In the genomic region with DNA sequence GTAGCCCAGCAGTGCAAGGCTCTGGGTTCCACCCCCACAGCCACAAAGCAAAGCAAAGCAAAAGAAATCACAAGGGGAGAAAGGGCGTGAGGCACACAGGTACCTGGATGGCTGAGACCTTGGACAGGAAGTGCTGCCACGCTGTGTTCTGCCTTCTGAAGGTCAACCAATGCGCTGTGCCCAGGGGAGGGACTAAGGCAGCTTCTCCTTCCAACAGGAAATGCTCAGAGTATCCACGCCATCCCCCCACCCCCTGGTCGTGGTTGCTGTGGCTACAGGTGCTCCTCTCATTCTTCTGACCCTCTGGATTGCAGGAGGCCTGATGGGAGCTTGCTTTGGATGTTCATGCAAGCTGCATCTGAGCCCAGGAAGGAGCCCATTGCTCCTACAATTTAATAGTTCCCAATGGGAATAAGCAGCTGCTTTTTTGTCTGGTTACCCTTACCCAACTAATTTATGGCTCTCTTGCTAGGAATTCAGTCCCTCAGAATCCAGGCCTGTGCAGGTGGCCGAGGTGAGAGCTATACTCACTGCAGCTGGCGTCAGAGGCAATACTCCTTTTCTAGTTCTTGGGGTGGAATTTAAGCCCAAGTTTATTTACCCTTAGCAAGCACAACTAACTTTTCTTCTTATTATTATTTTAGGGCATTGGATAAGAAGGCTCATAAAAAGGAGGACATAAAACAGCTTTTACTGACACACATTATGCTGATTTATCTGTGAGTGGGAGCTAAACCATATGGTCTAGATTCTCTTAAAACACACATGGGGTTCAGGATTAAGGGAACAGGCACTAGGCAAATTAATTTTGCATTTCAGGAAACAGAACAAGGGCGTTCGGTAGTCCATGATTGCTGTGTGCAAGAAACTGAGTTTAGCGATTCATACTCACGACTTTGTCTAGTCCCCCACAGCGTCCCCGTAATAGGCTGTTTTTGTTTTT, we compare ENCODE assay signal across 10 mouse cellular contexts.
DNase-seq lines count a peak whose midpoint lies in the region; ATAC-seq and TF ChIP-seq lines count a peak whose summit lies in the region.
"Had no signal": no experiment of that assay in that cellular context is flagged by ENCODE, and none has a peak within 500 bp of the region (broad histone marks: within the 10 kb centered on the region; RNA-seq: fewer than 3 reads in every experiment).

No protein-coding gene starts in this region.

- H3K36me3 ChIP-seq in lung, embryonic 16.5 days (ENCODE audit: control insufficient read depth, insufficient read depth, low read length) = no peaks in the 10 kb centered on the region
- H3K36me3 ChIP-seq in neural tube, embryonic 12.5 days = no peaks in the 10 kb centered on the region
- no peaks in the 10 kb centered on the region for H3K36me3 ChIP-seq in liver, embryonic 11.5 days (ENCODE audit: control insufficient read depth, insufficient read depth, low read length)
- H3K36me3 ChIP-seq: liver, embryonic 15.5 days had no signal

- no peak for TF ChIP-seq CTCF in lung, adult 2 months (IDR thresholded peaks at IDR 0.05; ENCODE audit: insufficient read depth, low read length)

- no peak overlapping the region for H3K4me2 ChIP-seq in lung, embryonic 16.5 days (ENCODE audit: low read depth, low read length)
- no peak overlapping the region for H3K4me2 ChIP-seq in neural tube, embryonic 12.5 days (replicated peaks)
- no peak overlapping the region for H3K4me2 ChIP-seq in liver, embryonic 11.5 days
- H3K4me2 ChIP-seq: liver, embryonic 15.5 days had no signal

- H3K4me1 ChIP-seq in lung, embryonic 16.5 days (replicated peaks; ENCODE audit: control insufficient read depth, insufficient read depth, low read length) = no peaks in the 10 kb centered on the region
- H3K4me1 ChIP-seq in lung, adult 2 months (ENCODE audit: control insufficient read depth, insufficient read depth, low read length) = no peaks in the 10 kb centered on the region
- H3K4me1 ChIP-seq in neural tube, embryonic 12.5 days = peaks cover 16% of the 10 kb centered on the region
- no peaks in the 10 kb centered on the region for H3K4me1 ChIP-seq in liver, embryonic 11.5 days (replicated peaks; ENCODE audit: control insufficient read depth, insufficient read depth, low read length)
- H3K4me1 ChIP-seq: liver, embryonic 15.5 days had no signal

- ATAC-seq in lung, embryonic 16.5 days (ENCODE audit: low read depth) = 0 out of 2 replicates have a peak, but pooled peaks have one; percentile 36
- ATAC-seq in neural tube, embryonic 12.5 days (ENCODE audit: low FRiP score, low read depth) = peak; percentile 53; the same call in 1 of the 2 replicates
- ATAC-seq in liver, embryonic 11.5 days (replicated peaks; ENCODE audit: low FRiP score) = no peak

- H3K27ac ChIP-seq in lung, embryonic 16.5 days (ENCODE audit: low read length) = no peak overlapping the region
- H3K27ac ChIP-seq in neural tube, embryonic 12.5 days = no peak overlapping the region
- no peak overlapping the region for H3K27ac ChIP-seq in liver, embryonic 11.5 days (ENCODE audit: low read depth, low read length)
- H3K27ac ChIP-seq: liver, embryonic 15.5 days had no signal

- DNase-seq in lung, adult 2 months = no peak
- DNase-seq in WW6 (ENCODE audit: low read depth, low spot score) = peak; percentile 54
- peak; percentile 9 for DNase-seq in kidney, adult 11 months
- DNase-seq in cerebellum, adult 9-11 months = no peak
- no peak for DNase-seq in liver, embryonic 11.5 days (ENCODE audit: low spot score)
- DNase-seq: heart, postnatal 14 days; right cerebral cortex, postnatal 4 days had no signal

- no peaks in the 10 kb centered on the region for H3K9me3 ChIP-seq in lung, embryonic 16.5 days (ENCODE audit: control insufficient read depth, low read length)
- no peaks in the 10 kb centered on the region for H3K9me3 ChIP-seq in neural tube, embryonic 12.5 days
- no peaks in the 10 kb centered on the region for H3K9me3 ChIP-seq in liver, embryonic 11.5 days (ENCODE audit: control insufficient read depth, low read length)
- H3K9me3 ChIP-seq: liver, embryonic 15.5 days had no signal

- no peak overlapping the region for H3K9ac ChIP-seq in lung, embryonic 16.5 days (ENCODE audit: low read length)
- no peak overlapping the region for H3K9ac ChIP-seq in neural tube, embryonic 12.5 days
- H3K9ac ChIP-seq in liver, embryonic 11.5 days (ENCODE audit: low read depth, low read length) = no peak overlapping the region
- H3K9ac ChIP-seq: liver, embryonic 15.5 days had no signal

- H3K27me3 ChIP-seq in lung, embryonic 16.5 days (ENCODE audit: control insufficient read depth, insufficient read depth, low read depth, low read length) = no peaks in the 10 kb centered on the region
- H3K27me3 ChIP-seq in neural tube, embryonic 12.5 days (replicated peaks) = no peaks in the 10 kb centered on the region
- no peaks in the 10 kb centered on the region for H3K27me3 ChIP-seq in liver, embryonic 11.5 days (replicated peaks; ENCODE audit: control insufficient read depth, insufficient read depth, low read length)
- H3K27me3 ChIP-seq: liver, embryonic 15.5 days had no signal

- WGBS in lung, embryonic 16.5 days = 63% methylated on average over 13 of the region's 13 CpGs
- WGBS in lung, adult 2 months = 69% methylated on average over 13 of the region's 13 CpGs
- WGBS in neural tube, embryonic 12.5 days = 60% methylated on average over 13 of the region's 13 CpGs
- 69% methylated on average over 13 of the region's 13 CpGs for WGBS in liver, embryonic 11.5 days

- no peak overlapping the region for H3K4me3 ChIP-seq in lung, embryonic 16.5 days (ENCODE audit: low read length)
- H3K4me3 ChIP-seq in lung, adult 2 months (replicated peaks; ENCODE audit: extremely low read depth, low read depth, low read length) = no peak overlapping the region
- no peak overlapping the region for H3K4me3 ChIP-seq in neural tube, embryonic 12.5 days
- H3K4me3 ChIP-seq in liver, embryonic 11.5 days (ENCODE audit: low read depth, low read length) = no peak overlapping the region
- H3K4me3 ChIP-seq: liver, embryonic 15.5 days had no signal

- TF ChIP-seq POLR2A in lung, adult 2 months (IDR thresholded peaks at IDR 0.05; ENCODE audit: borderline replicate concordance, extremely low read depth, low read depth, low read length) = no peak

Comparison
In these comparisons a context has a peak if more than half of its experiments do, and no peak if none do; other contexts are left out.
1. DNase-seq: peak in WW6 (single experiment) and kidney, adult 11 months (single experiment); none in lung, adult 2 months (single experiment), cerebellum, adult 9-11 months (single experiment) and liver, embryonic 11.5 days (single experiment).